Mouse (Mus musculus) CH12.LX (cell line): Measurements from ENCODE around the gene Thegl. TPM values are rescaled to one million over a fixed set of nuclear protein-coding genes. Genes with fewer than 3 reads are reported as not detected.

Experiments
- DNase-seq: peaks from one replicate; pipeline ENCODE4 v3.0.0-alpha.2; 2013; ENCODE audit errors: extremely low read depth
- H3K27ac ChIP-seq: 2 replicates; pipeline ENCODE4 v1.5.1; 2012; ENCODE audit warnings: low read depth, mild to moderate bottlenecking, control low read depth, moderate library complexity; ENCODE audit not compliant: insufficient read depth
- H3K27me3 ChIP-seq: replicated peaks from 2 replicates; pipeline ENCODE3; 2012; ENCODE audit warnings: inconsistent platforms
- H3K36me3 ChIP-seq, 2 experiments: replicated peaks in 1 of 2; 2 replicates each; pipeline versions ENCODE3 to v1.6.1; 2012; ENCODE audit warnings: inconsistent platforms in 1 of 2, low read length in 1 of 2, mild to moderate bottlenecking in 1 of 2, mixed read lengths in 1 of 2, moderate library complexity in 1 of 2; ENCODE audit not compliant: control insufficient read depth in 1 of 2, insufficient read depth in 1 of 2
- H3K4me1 ChIP-seq, 2 experiments: 2 replicates each; pipeline ENCODE4 v1.6.1; 2012; ENCODE audit warnings: inconsistent platforms in 1 of 2, moderate library complexity in 1 of 2; ENCODE audit not compliant: insufficient read depth in 2 of 2, control insufficient read depth in 1 of 2
- H3K4me2 ChIP-seq: 2 replicates; pipeline ENCODE4 v1.6.1; 2012; ENCODE audit warnings: low read depth, mild to moderate bottlenecking, control low read depth; ENCODE audit not compliant: poor library complexity, insufficient read depth, severe bottlenecking
- H3K4me3 ChIP-seq, 3 experiments: fragments of 150-350 bp in 1 of 3; sonication (generic) in 1 of 3; replicated peaks in 1 of 3; 2 replicates each; pipeline versions ENCODE3 to v1.5.1; 2011 to 2012; ENCODE audit warnings: low read depth in 2 of 3, low read length in 2 of 3, mild to moderate bottlenecking in 2 of 3, moderate library complexity in 2 of 3, control low read depth in 1 of 3, improper control_type of control experiment in 1 of 3, inconsistent platforms in 1 of 3, mixed read lengths in 1 of 3; ENCODE audit not compliant: poor library complexity in 1 of 3
- H3K79me2 ChIP-seq: replicated peaks from 2 replicates; pipeline ENCODE4 v1.6.1; 2012; ENCODE audit warnings: mild to moderate bottlenecking, moderate library complexity; ENCODE audit not compliant: control insufficient read depth, poor library complexity, insufficient read depth, severe bottlenecking; ENCODE audit errors: extremely low read depth
- H3K9ac ChIP-seq: 2 replicates; pipeline ENCODE4 v1.6.1; 2012; ENCODE audit warnings: low read depth, mild to moderate bottlenecking, control low read depth, moderate library complexity; ENCODE audit not compliant: insufficient read depth
- H3K9me3 ChIP-seq: replicated peaks from 2 replicates; pipeline ENCODE3; 2012; ENCODE audit warnings: low read length, inconsistent platforms, mixed read lengths
- CHD2 ChIP-seq: IDR thresholded peaks from 2 replicates; pipeline ENCODE4 v1.6.1; 2011; ENCODE audit warnings: low read length, improper control_type of control experiment
- CTCF ChIP-seq, 2 experiments: IDR thresholded peaks in 1 of 2; conservative IDR thresholded peaks in 1 of 2; 2 replicates each; pipeline ENCODE4 v1.5.1; 2011 to 2012; ENCODE audit warnings: low read depth in 2 of 2, low read length in 2 of 2, improper control_type of control experiment in 1 of 2, inconsistent platforms in 1 of 2, mild to moderate bottlenecking in 1 of 2, moderate library complexity in 1 of 2
- EP300 ChIP-seq: IDR thresholded peaks from 2 replicates; pipeline ENCODE4 v1.6.1; 2011; ENCODE audit warnings: low read length, improper control_type of control experiment
- ETS1 ChIP-seq: conservative IDR thresholded peaks from 2 replicates; pipeline ENCODE4 v1.6.1; 2012; ENCODE audit warnings: low read depth, mild to moderate bottlenecking, inconsistent platforms, low read length, improper control_type of control experiment, moderate library complexity
- IRF4 ChIP-seq: IDR thresholded peaks from 2 replicates; pipeline ENCODE4 v1.6.1; 2014; ENCODE audit warnings: low read depth, mild to moderate bottlenecking, inconsistent platforms, low read length, improper control_type of control experiment
- JUND ChIP-seq: conservative IDR thresholded peaks from 2 replicates; pipeline ENCODE4 v1.6.1; 2011; ENCODE audit warnings: low read depth, low read length, improper control_type of control experiment
- MAFK ChIP-seq: IDR thresholded peaks from 2 replicates; pipeline ENCODE4 v1.6.1; 2011; ENCODE audit warnings: low read length, improper control_type of control experiment; ENCODE audit not compliant: insufficient replicate concordance
- MXI1 ChIP-seq: IDR thresholded peaks from 2 replicates; pipeline ENCODE4 v1.6.1; 2011; ENCODE audit warnings: mild to moderate bottlenecking, low read depth, low read length, improper control_type of control experiment
- NRF1 ChIP-seq: IDR thresholded peaks from 2 replicates; pipeline ENCODE4 v1.6.1; 2014; ENCODE audit warnings: low read depth, mild to moderate bottlenecking, inconsistent platforms, low read length, improper control_type of control experiment, moderate library complexity
- POLR2A ChIP-seq: IDR thresholded peaks from 2 replicates; pipeline ENCODE4 v1.6.1; 2011; ENCODE audit warnings: low read depth, mild to moderate bottlenecking, improper control_type of control experiment, low read length
- RAD21 ChIP-seq: IDR thresholded peaks from 2 replicates; pipeline ENCODE4 v1.6.1; 2011; ENCODE audit warnings: low read depth, mild to moderate bottlenecking, low read length, improper control_type of control experiment, moderate library complexity
- RCOR1 ChIP-seq: conservative IDR thresholded peaks from 2 replicates; pipeline ENCODE4 v1.6.1; 2012; ENCODE audit warnings: low read depth, mild to moderate bottlenecking, inconsistent platforms, low read length, improper control_type of control experiment
- UBTF ChIP-seq: IDR thresholded peaks from 2 replicates; pipeline ENCODE4 v1.6.1; 2012; ENCODE audit warnings: low read depth, mild to moderate bottlenecking, inconsistent platforms, low read length, improper control_type of control experiment, moderate library complexity
- USF1 ChIP-seq: IDR thresholded peaks from 2 replicates; pipeline ENCODE4 v1.6.1; 2014; ENCODE audit warnings: low read depth, mild to moderate bottlenecking, inconsistent platforms, low read length, improper control_type of control experiment
- USF2 ChIP-seq: conservative IDR thresholded peaks from 2 replicates; pipeline ENCODE4 v1.6.1; 2011; ENCODE audit warnings: low read depth, low read length, improper control_type of control experiment
- ZC3H11A ChIP-seq: IDR thresholded peaks from 2 replicates; pipeline ENCODE4 v1.6.1; 2012; ENCODE audit warnings: low read depth, mild to moderate bottlenecking, inconsistent platforms, low read length, improper control_type of control experiment
- dilution Hi-C: fragments of 300-500 bp; cut with MboI; formaldehyde crosslinking; loops from 2 replicates; pipeline ENCODE4 v1.14.3; 2020; ENCODE audit warnings: low sequenced_read_pairs; ENCODE audit not compliant: extremely low pct_unique_long_range_greater_than_20kb, extremely low pct_ligation_motif_present
- in situ Hi-C: fragments of 300-500 bp; cut with MboI; formaldehyde crosslinking; loops from 3 replicates; pipeline ENCODE4 v1.14.3; 2019; ENCODE audit warnings: low sequenced_read_pairs, low pct_ligation_motif_present, low pct_unique_long_range_greater_than_20kb, mixed read lengths
- polyA plus RNA-seq: library from polyadenylated mRNA; unstranded; fragments of >175 nt; gene quantifications from 2 replicates; pipeline ENCODE4 v1.2.1, GENCODE M21; 2012; ENCODE audit warnings: low read depth; ENCODE audit not compliant: insufficient read length
- total RNA-seq, 2 experiments: library from RNA; depleted of rRNA; stranded (reverse); fragments of 300-350 nt in 1 of 2; fragments of >200 nt in 1 of 2; gene quantifications; 2 replicates each; pipeline ENCODE4 v1.2.3; 2012 to 2014

Gene Thegl
- total and polyA plus RNA-seq, 3 experiments, result not detected

GRCm38 (mm10) chr5:77061372-77062038 is 45.7 kb downstream of the Thegl start (continued):
- TF ChIP-seq RAD21, result peak; percentile 53
- TF ChIP-seq, all 38 proteins: peak for 4

GRCm38 (mm10) chr5:77067321-77067720 is 51.5 kb downstream of the Thegl start:
- Histone ChIP-seq H3K27me3 (no peaks in the 10 kb centered on the region), H3K9ac (no peak overlapping the region), H3K4me3 (no peak overlapping the region), H3K36me3 (no peaks in the 10 kb centered on the region), H3K79me2 (no peaks in the 10 kb centered on the region), H3K9me3 (no peaks in the 10 kb centered on the region), H3K4me1 (no peaks in the 10 kb centered on the region), H3K4me2 (no peak overlapping the region), H3K27ac (no peak overlapping the region)
- dilution Hi-C loops (no loop called here), in situ Hi-C loops (no loop called here)
- no peak for DNase-seq
- TF ChIP-seq NRF1 (no peak), POLR2A (no peak), USF2 (no peak), USF1 (no peak), MXI1 (no peak), JUND (no peak), MAFK (no peak), UBTF (no peak)

GRCm38 (mm10) chr5:77070987-77071386 is 55.2 kb downstream of the Thegl start:
- H3K4me1 ChIP-seq, result no peaks in the 10 kb centered on the region
- H3K27ac ChIP-seq, result no peak overlapping the region
- H3K36me3 ChIP-seq, result no peaks in the 10 kb centered on the region
- H3K4me2 ChIP-seq, result no peak overlapping the region
- no peaks in the 10 kb centered on the region for H3K9me3 ChIP-seq
- no peak overlapping the region for H3K9ac ChIP-seq
- DNase-seq, result no peak
- no peaks in the 10 kb centered on the region for H3K79me2 ChIP-seq
- in situ Hi-C loops, result no loop called here
- H3K4me3 ChIP-seq, result no peak overlapping the region
- dilution Hi-C loops, result no loop called here
- no peaks in the 10 kb centered on the region for H3K27me3 ChIP-seq
- no peak for TF ChIP-seq CHD2
- TF ChIP-seq IRF4, result no peak
- no peak for TF ChIP-seq ETS1
- peak; percentile 5 for TF ChIP-seq RAD21
- TF ChIP-seq EP300, result no peak
- no peak for TF ChIP-seq MAFK
- no peak for TF ChIP-seq ZC3H11A
- peak in 1 of 2 experiments; percentile 41; a peak in 2 of 4 replicates for TF ChIP-seq CTCF (conservative IDR thresholded peaks at IDR 0.05 in 1 of 2, IDR thresholded peaks at IDR 0.05 in 1 of 2; ENCODE audit: low read depth in 2 of 2, low read length in 2 of 2)
- TF ChIP-seq RCOR1, result no peak
- TF ChIP-seq, all 38 proteins: peak for 2
